Mouse (Mus musculus) T-cell, adult 66 days (primary cell): Measurements from ENCODE around the gene Vmn1r177. TPM values are rescaled to one million over a fixed set of nuclear protein-coding genes. Genes with fewer than 3 reads are reported as not detected.

ENCODE experiments used
- total RNA-seq, 2 experiments: library from RNA; stranded (reverse); gene quantifications; 3 replicates in 1 of 2; 4 replicates in 1 of 2; pipeline ENCODE4 v1.2.4; 2023

Vmn1r177 gene
- total RNA-seq, result not detected

DNA sequence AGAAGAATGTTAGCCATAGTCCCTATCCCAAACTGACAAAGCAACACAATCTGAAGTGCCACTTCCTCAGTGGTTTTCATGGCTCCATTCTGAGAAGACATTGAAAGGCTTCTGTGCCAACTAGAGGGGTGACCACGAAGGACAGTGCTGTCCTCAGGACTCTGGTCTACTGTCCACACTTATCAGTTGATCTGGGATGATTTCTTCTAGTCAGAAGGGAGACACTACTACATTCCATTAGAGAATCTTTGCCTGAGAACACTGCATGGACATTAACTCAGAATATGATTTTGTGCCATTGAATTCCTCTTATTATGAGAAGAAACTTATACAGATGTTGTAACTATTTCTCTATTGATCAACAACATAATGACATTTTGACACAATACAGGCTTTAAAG lies at the start of gene Vmn1r177:
TSS of gene Vmn1r177 (minus strand) at position 101 of the 400 bp plus-strand sequence.

GRCm38 (mm10) chr7:23891709-23892108 lies 25.5 kb upstream of the Vmn1r177 start, which contains the start of gene Vmn1r178:
Vmn1r178 (plus strand) TSS chr7:23892009.

DNA sequence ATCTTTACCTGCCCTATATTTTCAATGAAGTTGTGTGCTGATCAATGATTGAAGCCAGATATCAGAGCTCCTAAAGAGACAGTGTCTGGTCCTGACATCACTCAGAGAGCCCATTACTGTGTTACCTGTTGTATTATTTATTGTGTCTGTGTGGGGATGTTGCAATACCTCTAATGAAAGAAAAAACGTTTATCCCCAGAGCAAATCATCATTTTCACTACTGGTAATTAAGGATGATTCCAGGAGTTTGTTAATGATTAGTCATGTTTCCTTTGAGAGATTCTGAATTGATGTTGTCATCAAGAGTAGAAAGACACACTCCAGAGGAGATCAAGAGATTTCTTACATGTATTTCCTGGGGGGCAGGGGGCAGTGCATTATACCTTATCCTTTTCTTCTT lies 29.0 kb downstream of the Vmn1r177 start, which contains the start of gene Vmn1r176:
TSS of gene Vmn1r176 (minus strand) at position 101 of the 400 bp plus-strand sequence.

Other genes starting within 250 kb of the Vmn1r177 start
- gene Vmn1r171, start 235.7 kb downstream of the Vmn1r177 start, total RNA-seq, result not detected
- gene Vmn1r172, start 208.1 kb downstream of the Vmn1r177 start, total RNA-seq, result not detected
- not detected for gene Vmn1r173, start 165.7 kb downstream of the Vmn1r177 start, total RNA-seq
- not detected for gene Vmn1r174, start 114.2 kb downstream of the Vmn1r177 start, total RNA-seq
- gene Vmn1r175, start 55.8 kb downstream of the Vmn1r177 start, total RNA-seq, result not detected
- gene Vmn1r176, start 29.1 kb downstream of the Vmn1r177 start, total RNA-seq, result not detected
- gene Vmn1r178, start 25.6 kb upstream of the Vmn1r177 start, total RNA-seq, result not detected
- not detected for gene Vmn1r179, start 60.5 kb upstream of the Vmn1r177 start, total RNA-seq
- not detected for gene Vmn1r180, start 84.2 kb upstream of the Vmn1r177 start, total RNA-seq
- not detected for gene Vmn1r181, start 108.2 kb upstream of the Vmn1r177 start, total RNA-seq
- gene V1rd19, start 135.2 kb upstream of the Vmn1r177 start, total RNA-seq, result not detected
- not detected for gene Vmn1r183, start 186.8 kb upstream of the Vmn1r177 start, total RNA-seq
- gene Zfp180, start 215.5 kb upstream of the Vmn1r177 start, total RNA-seq, result 10 to 100 TPM; 37.5 to 41.5 TPM
- 1 to 10 TPM; 5.9 to 6.7 TPM for gene Zfp112, start 245.9 kb upstream of the Vmn1r177 start, total RNA-seq